Mouse (Mus musculus): Measurements from ENCODE around the gene Rabggtb. TPM values are rescaled to one million over a fixed set of nuclear protein-coding genes. Genes with fewer than 3 reads are reported as not detected.

Rabggtb gene
- polyA plus RNA-seq, 1 experiment from 2014 or later, result 36.7 TPM

DNA sequence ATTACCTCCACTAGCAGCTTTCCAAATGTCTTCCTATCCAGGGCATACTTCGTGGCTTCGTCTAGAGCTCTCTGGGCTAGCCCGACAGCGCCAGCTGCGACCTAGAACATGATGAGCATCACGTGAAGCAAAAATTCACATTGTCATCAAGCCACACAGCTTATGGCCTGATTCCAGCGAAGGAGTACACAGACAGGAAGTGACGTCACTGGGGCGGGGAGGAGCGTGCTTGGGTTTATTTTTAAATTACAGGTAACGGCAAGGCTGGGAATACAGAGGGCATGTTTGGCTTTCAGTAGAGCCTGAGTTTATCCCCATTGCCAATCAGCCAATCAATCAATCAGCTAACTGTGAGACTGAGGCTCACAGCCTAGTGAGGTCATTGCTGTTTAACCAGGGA is 16.7 kb upstream of the Rabggtb start:
- WGBS, result 92% methylated on average over 11 of the region's 11 CpGs
- Histone ChIP-seq H3K36me3 (ENCODE audit: control insufficient read depth, insufficient read depth) (peaks cover 55% of the 10 kb centered on the region), H3K9ac (ENCODE audit: low read depth, low read length) (no peak overlapping the region), H3K27ac (ENCODE audit: low read depth, low read length) (no peak overlapping the region), H3K27me3 (replicated peaks; ENCODE audit: control insufficient read depth, insufficient read depth, low read length) (no peaks in the 10 kb centered on the region), H3K4me3 (ENCODE audit: low read depth, low read length) (no peak overlapping the region), H3K4me2 (replicated peaks; ENCODE audit: low read depth) (no peak overlapping the region), H3K9me3 (ENCODE audit: control insufficient read depth) (no peaks in the 10 kb centered on the region), H3K4me1 (replicated peaks; ENCODE audit: control insufficient read depth, insufficient read depth, low read length) (no peaks in the 10 kb centered on the region)
- TF ChIP-seq CTCF (IDR thresholded peaks at IDR 0.05; ENCODE audit: low read depth), result no peak
- ATAC-seq, result no peak

DNA sequence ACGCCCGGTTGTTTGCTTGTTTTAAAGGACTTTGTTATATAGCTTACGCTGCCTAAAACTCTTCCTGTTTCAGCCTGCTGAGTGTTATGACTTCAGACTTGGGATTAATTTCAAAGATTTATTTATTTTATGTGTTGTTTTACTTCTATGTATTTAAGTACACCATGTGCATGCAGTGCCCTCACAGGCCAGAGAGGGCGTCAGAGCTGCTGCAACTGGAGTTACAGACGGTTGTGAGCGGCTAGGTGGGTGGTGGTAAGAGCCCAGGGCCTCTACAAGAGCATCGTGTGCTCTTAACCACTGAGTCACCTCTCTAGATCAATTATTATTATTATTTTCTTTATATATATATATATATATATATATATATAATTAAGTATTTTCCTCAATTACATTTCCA is 13.5 kb upstream of the Rabggtb start:
- H3K36me3 ChIP-seq (ENCODE audit: control insufficient read depth, insufficient read depth), result peaks cover 49% of the 10 kb centered on the region
- H3K9ac ChIP-seq (ENCODE audit: low read depth, low read length), result no peak overlapping the region
- H3K27ac ChIP-seq (ENCODE audit: low read depth, low read length), result no peak overlapping the region
- no peak for ATAC-seq
- peak; percentile 16; the same call in 1 of the 2 replicates for TF ChIP-seq CTCF (IDR thresholded peaks at IDR 0.05; ENCODE audit: low read depth)
- no peaks in the 10 kb centered on the region for H3K27me3 ChIP-seq (replicated peaks; ENCODE audit: control insufficient read depth, insufficient read depth, low read length)
- no peaks in the 10 kb centered on the region for H3K4me1 ChIP-seq (replicated peaks; ENCODE audit: control insufficient read depth, insufficient read depth, low read length)
- 88% methylated on average over 7 of the region's 7 CpGs for WGBS
- no peak overlapping the region for H3K4me2 ChIP-seq (replicated peaks; ENCODE audit: low read depth)
- no peak overlapping the region for H3K4me3 ChIP-seq (ENCODE audit: low read depth, low read length)
- no peaks in the 10 kb centered on the region for H3K9me3 ChIP-seq (ENCODE audit: control insufficient read depth)

DNA sequence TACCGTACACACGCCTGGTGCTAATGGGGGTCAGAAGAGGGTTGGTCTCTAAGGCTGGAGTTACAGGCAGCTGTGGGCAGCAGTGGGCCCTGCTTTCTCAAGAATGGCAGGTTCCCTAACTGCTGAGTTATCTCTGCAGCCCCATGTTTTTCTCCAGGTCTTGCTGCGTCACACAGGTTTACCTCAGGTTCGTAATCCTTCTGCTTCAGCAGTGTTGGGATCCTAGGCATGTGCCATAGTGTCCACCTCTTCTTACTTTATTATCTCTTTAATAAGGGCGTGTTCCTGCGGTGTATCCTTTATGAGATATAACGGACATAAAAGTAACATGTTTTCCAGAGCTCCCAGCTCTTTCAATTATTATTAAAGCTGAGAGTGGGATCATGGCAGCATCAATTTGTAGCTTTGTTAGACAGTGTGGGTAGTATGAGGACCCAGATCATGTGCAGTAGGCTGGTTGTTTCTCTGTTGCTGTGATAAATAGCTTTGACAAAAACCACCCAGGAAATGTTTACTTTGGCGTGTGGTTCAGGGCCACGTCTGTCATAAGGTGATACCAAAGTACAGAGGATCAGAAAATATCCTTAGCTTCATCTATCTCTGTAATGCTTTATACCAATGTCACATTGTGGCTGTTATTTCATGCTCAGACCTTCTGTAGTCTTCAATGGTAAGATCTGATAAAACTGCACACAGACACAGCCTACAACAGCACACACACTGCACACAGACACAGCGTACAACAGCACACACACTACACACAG is 8.5 kb upstream of the Rabggtb start:
- Histone ChIP-seq H3K27me3 (replicated peaks; ENCODE audit: control insufficient read depth, insufficient read depth, low read length) (no peaks in the 10 kb centered on the region), H3K4me3 (ENCODE audit: low read depth, low read length) (no peak overlapping the region), H3K36me3 (ENCODE audit: control insufficient read depth, insufficient read depth) (peaks cover 28% of the 10 kb centered on the region), H3K4me2 (replicated peaks; ENCODE audit: low read depth) (no peak overlapping the region), H3K9me3 (ENCODE audit: control insufficient read depth) (no peaks in the 10 kb centered on the region), H3K9ac (ENCODE audit: low read depth, low read length) (no peak overlapping the region), H3K4me1 (replicated peaks; ENCODE audit: control insufficient read depth, insufficient read depth, low read length) (no peaks in the 10 kb centered on the region), H3K27ac (ENCODE audit: low read depth, low read length) (no peak overlapping the region)
- no peak for TF ChIP-seq CTCF (IDR thresholded peaks at IDR 0.05; ENCODE audit: low read depth)
- no peak for ATAC-seq
- 78% methylated on average over 10 of the region's 10 CpGs for WGBS

DNA sequence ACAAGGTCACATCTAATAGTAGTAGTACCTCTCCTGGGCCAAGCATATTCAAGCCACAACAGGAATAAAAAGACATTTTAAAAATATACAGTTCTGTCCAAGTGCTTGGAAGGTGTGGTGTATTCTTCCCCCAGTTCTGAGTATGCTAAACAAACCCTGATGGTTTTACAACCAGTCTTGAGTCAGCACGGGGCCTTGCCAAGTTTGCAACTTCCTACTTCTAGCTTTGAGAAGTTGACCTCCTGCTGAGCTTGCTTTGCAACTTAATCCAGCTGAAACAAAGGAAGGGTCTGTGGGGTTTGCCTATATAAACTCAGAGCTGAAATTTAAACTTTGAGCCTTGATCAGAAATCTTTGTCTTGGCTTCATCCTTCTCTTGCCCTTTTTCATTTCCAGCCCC is 4.4 kb upstream of the Rabggtb start:
- H3K9me3 ChIP-seq (ENCODE audit: control insufficient read depth), result no peaks in the 10 kb centered on the region
- H3K9ac ChIP-seq (ENCODE audit: low read depth, low read length), result no peak overlapping the region
- WGBS, result 0% methylated on average over 1 of the region's 1 CpGs
- H3K4me3 ChIP-seq (ENCODE audit: low read depth, low read length), result no peak overlapping the region
- no peak for TF ChIP-seq CTCF (IDR thresholded peaks at IDR 0.05; ENCODE audit: low read depth)
- H3K27me3 ChIP-seq (replicated peaks; ENCODE audit: control insufficient read depth, insufficient read depth, low read length), result no peaks in the 10 kb centered on the region
- no peak overlapping the region for H3K4me2 ChIP-seq (replicated peaks; ENCODE audit: low read depth)
- H3K27ac ChIP-seq (ENCODE audit: low read depth, low read length), result no peak overlapping the region
- peaks cover 7% of the 10 kb centered on the region; the same call in 1 of the 2 replicates for H3K36me3 ChIP-seq (ENCODE audit: control insufficient read depth, insufficient read depth)
- peaks cover 6% of the 10 kb centered on the region; the same call in 1 of the 2 replicates for H3K4me1 ChIP-seq (replicated peaks; ENCODE audit: control insufficient read depth, insufficient read depth, low read length)
- ATAC-seq, result no peak

DNA sequence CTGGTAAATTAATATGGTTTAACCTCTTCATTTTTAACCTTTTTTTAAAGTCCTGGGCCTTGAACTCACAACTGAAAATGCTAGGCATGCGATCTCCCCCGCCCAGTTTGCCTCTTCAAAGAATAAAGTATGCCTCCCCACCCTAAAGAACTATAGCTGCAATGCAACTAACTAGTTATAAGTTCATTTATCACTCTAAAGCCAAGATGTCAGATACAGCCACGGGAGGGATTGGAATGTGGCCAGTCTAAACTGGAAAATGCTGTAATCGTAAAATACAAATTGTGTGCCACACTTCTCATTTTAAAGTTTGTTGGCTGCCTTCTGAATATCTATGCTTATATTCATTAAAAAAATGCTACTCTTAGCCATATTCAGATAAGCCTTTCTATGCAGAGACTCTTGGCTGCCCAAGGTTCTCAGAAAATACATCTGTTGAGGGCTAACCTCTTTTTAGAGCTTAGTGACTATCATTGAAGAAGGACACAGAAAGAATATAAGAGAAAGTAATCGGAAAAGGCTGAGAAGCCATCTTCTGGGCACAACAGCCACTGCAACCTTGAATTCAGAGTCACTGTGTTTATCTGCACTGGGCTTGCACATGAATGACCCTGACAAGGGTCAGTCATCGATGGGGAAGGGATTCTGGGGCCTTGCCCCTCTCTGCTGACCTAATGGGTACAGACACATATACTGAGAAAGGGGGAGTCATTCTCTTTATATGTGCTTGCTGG is 868 bp upstream of the Rabggtb start:
- no peak for ATAC-seq
- Histone ChIP-seq H3K4me2 (replicated peaks; ENCODE audit: low read depth) (peak overlapping the region; percentile 75), H3K9me3 (ENCODE audit: control insufficient read depth) (no peaks in the 10 kb centered on the region), H3K27ac (ENCODE audit: low read depth, low read length) (peak overlapping the region; percentile 88; the same call in 1 of the 2 replicates), H3K4me1 (replicated peaks; ENCODE audit: control insufficient read depth, insufficient read depth, low read length) (peaks cover 15% of the 10 kb centered on the region), H3K27me3 (replicated peaks; ENCODE audit: control insufficient read depth, insufficient read depth, low read length) (no peaks in the 10 kb centered on the region), H3K4me3 (ENCODE audit: low read depth, low read length) (peak overlapping the region; percentile 84), H3K9ac (ENCODE audit: low read depth, low read length) (peak overlapping the region; percentile 88; the same call in 1 of the 2 replicates), H3K36me3 (ENCODE audit: control insufficient read depth, insufficient read depth) (peaks cover 27% of the 10 kb centered on the region)
- 26% methylated on average over 6 of the region's 6 CpGs for WGBS
- 0 out of 2 replicates have a peak, but pooled peaks have one; percentile 12 for TF ChIP-seq CTCF (IDR thresholded peaks at IDR 0.05; ENCODE audit: low read depth)

DNA sequence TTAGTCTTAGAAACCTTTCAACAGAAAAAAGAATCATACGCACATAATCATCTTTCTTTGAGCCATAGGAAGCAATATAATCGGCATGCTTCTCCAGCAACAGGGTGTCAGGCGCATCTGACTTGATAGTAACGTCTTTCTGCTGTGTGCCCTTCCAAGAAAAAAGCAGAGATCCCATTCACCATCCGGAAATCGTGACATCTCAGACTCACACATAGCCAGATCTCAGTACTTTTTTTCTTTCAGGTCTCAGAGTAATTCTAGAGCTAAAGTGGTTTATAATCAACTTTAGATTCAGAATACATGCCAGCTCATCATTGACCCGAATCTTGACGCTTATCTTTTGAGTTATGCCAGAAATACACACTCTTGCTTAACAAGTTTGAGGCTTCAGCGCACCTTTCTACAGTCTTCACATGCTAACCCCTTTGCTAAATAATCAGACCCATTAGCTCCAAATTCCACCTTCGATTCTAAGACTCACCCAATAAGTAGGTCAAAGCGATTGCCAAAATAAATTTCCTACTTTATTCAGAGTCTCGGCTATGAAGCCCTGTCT is 848 bp downstream of the Rabggtb start:
- ATAC-seq, result no peak
- 1% methylated on average over 12 of the region's 12 CpGs for WGBS
- Histone ChIP-seq H3K4me3 (ENCODE audit: low read depth, low read length) (peak overlapping the region; percentile 84), H3K27me3 (replicated peaks; ENCODE audit: control insufficient read depth, insufficient read depth, low read length) (no peaks in the 10 kb centered on the region), H3K36me3 (ENCODE audit: control insufficient read depth, insufficient read depth) (peaks cover 34% of the 10 kb centered on the region), H3K4me1 (replicated peaks; ENCODE audit: control insufficient read depth, insufficient read depth, low read length) (peaks cover 15% of the 10 kb centered on the region), H3K4me2 (replicated peaks; ENCODE audit: low read depth) (peak overlapping the region; percentile 75), H3K9me3 (ENCODE audit: control insufficient read depth) (no peaks in the 10 kb centered on the region), H3K9ac (ENCODE audit: low read depth, low read length) (peak overlapping the region; percentile 88), H3K27ac (ENCODE audit: low read depth, low read length) (peak overlapping the region; percentile 88)
- no peak for TF ChIP-seq CTCF (IDR thresholded peaks at IDR 0.05; ENCODE audit: low read depth)
